Mouse (Mus musculus) NIH3T3 (cell line): ENCODE measurements at regions not wholly inside any gene's neighbourhood (a gene's known extent, or its start where the extent isn't known, plus 50 kb on each side); places are given as distances from the start of the nearest gene placed in this dataset.
A peak's percentile ranks its signal among the peaks of the same experiment; 100 is the strongest.

ENCODE experiments used
- DNase-seq: peaks from one replicate; pipeline ENCODE4 v3.0.0-alpha.2; 2012; ENCODE audit warnings: low read depth

DNA sequence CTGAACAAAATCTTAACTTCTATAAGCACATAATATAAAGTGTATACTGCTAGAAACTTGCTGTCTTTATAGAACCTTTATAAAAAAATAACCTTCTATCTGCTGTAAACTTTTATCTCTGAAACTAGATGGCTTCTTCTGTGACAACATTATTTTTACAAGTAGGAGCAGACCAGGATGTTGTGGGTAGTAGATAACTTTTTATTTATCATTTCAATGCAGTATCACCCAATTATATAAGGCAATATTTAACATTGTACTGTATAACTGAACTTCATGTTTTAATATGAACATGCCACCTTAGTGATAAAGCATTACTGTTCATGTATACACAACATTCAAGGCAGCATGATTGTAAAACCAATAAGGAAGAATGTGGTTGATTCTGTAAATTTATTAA, 5024.1 kb upstream of the Gm7489 start:
- DNase-seq: no peak

DNA sequence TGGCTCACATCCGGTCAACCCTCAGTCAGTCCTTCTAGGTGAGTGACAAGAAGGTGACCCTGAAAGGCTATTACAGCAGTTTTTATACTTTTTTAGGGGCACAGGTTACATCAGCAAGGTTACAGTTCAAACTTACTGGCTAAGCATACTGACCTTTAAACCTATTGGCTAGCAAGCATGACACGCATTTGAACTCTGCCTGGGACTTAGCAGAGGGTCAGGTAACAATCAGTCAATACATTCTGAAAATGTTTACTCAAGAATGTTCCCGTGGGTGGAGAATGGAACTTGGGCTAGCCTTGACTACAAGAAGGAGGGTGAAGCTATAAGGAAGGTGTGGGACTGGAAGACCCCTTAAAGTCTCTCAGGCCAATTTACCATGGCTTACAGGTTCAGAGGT, 4986.2 kb upstream of the Gm7489 start:
- no peak for DNase-seq

DNA sequence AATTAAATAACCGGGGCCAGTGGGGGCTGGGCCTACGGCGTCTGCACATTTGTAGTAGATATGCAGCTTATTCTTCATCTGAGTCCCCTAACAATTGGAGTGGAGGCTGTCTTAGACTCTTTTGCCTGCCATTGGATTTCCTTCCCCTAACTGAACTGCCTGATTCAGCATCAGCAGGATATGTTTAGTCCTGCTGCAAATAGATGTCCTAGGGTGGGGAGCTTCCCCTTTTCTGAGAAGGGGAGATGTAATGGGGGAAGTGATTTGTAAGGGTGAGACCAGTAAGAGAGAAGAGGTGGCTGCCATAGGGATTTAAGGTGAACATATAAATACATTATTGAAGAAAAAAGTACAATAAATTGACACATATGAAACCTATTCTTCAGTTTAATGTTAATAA, 4980.0 kb upstream of the Gm7489 start:
- no peak for DNase-seq

DNA sequence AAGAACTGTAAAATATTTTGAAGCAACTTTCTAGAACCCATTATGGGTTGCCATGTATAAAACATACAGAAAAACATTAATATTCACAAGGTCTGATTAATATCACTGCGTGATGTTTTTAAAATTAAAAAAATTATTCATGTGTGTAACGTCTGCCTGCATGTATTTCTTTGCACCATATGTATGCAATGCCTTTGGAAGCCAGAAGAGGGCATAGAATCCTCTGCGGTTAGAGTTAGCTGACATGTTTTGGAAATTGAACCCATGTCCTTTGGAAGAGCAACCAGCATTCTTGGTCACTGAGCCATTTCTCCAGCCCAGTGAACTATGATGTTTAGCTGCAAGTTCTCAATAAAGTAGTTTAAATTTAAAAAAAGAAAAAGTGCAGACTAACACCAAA, 4958.8 kb upstream of the Gm7489 start:
- DNase-seq: peak; percentile 6

DNA sequence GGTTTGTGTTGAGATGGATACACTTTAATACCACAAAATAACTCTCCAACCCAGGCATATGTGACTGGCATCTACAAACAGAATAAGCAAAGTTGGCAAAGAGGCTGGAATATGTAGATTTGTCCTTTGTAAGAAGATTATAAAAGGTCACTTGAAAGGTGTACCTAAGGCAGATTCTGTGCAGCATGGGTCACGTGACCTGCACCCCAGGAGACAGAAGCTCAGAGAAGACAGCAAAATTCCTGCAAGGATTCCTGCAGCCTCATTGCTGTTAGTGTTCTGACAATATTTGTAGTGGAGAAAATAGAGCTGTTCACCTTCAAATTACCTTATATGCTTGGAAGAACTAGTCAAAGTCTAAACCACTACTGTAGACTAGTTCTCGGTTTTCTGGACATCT, 4938.6 kb upstream of the Gm7489 start:
- DNase-seq: no peak

DNA sequence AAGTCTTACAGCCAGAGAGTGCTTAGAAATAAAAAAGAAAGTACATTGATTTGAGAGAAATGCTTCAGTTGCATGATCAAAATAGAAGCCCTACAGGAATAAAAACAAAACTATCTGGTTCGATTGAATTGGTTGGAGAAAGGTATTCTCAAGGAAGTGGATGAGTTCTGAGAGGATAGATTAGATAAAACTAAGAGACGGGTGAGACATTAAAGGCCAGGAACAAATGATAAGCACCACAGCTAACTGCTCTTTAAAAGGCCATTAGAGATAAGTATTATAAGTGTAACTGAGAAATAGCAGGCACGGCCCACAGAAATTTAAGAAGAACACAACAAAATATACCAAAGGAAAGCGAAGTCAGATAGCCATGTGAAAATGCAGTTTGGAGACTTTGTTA, 4908.5 kb upstream of the Gm7489 start:
- DNase-seq: no peak

DNA sequence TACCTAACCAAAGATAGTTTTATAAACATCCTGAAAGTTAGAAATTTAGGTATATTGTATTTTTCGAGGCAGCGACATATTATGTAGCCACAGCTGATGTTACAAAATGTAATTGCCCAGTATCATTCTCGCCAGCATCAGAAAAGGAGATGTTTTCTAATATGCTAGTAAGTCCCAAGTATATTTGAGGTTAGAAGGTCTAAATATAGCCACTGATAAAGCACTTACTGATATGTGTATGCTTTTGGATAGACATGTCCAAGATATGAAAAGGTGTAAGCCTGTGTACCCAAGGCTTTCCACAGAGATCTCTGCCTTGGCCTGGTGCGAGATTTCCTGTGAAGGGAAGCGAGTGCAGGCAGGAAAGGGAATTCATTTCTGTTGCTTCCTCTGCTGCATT, 4908.1 kb upstream of the Gm7489 start:
- DNase-seq: no peak
